ENCODE assay signal across 16 mouse cellular contexts in genomic region chr3:88453369-88453768, GRCm38 (mm10). TPM values are rescaled to one million over a fixed set of nuclear protein-coding genes. Genes with fewer than 3 reads are reported as not detected.
DNase-seq lines count a peak whose midpoint lies in the region; ATAC-seq lines count a peak whose summit lies in the region.
"Had no signal": no experiment of that assay in that cellular context is flagged by ENCODE, and none has a peak within 500 bp of the region (broad histone marks: within the 10 kb centered on the region; RNA-seq: fewer than 3 reads in every experiment).

No protein-coding gene starts in this region.

- 51% methylated on average over 8 of the region's 8 CpGs for whole genome bisulfite sequencing in kidney, embryonic 14.5 days

- ATAC-seq in activated CD4-positive, CD25-positive, alpha-beta regulatory T cell, adult 4 months, result peak; percentile 67
- ATAC-seq in erythroid progenitor cell, adult 5-6 weeks (replicated peaks; ENCODE audit: low FRiP score, poor library complexity, severe bottlenecking), result no peak
- no peak for ATAC-seq in kidney, embryonic 14.5 days (ENCODE audit: low FRiP score, low TSS enrichment)
- ATAC-seq: forebrain, embryonic 13.5 days; midbrain, embryonic 13.5 days had no signal

- H3K27me3 ChIP-seq in kidney, embryonic 14.5 days (ENCODE audit: control insufficient read depth, insufficient read depth, low read length), result no peaks in the 10 kb centered on the region
- H3K27me3 ChIP-seq: forebrain, embryonic 13.5 days; hindbrain, embryonic 15.5 days; midbrain, embryonic 13.5 days had no signal

- H3K9ac ChIP-seq in kidney, embryonic 14.5 days (ENCODE audit: low read depth, low read length), result no peak overlapping the region
- H3K9ac ChIP-seq: forebrain, embryonic 13.5 days; hindbrain, embryonic 15.5 days; midbrain, embryonic 13.5 days had no signal

- no peaks in the 10 kb centered on the region for H3K36me3 ChIP-seq in kidney, embryonic 14.5 days (ENCODE audit: control insufficient read depth, insufficient read depth, low read length)

- no peaks in the 10 kb centered on the region for H3K9me3 ChIP-seq in kidney, embryonic 14.5 days (ENCODE audit: control insufficient read depth, low read length)
- H3K9me3 ChIP-seq: forebrain, embryonic 13.5 days; hindbrain, embryonic 15.5 days; midbrain, embryonic 13.5 days had no signal

- no peak overlapping the region for H3K4me2 ChIP-seq in kidney, embryonic 14.5 days (replicated peaks; ENCODE audit: low read depth, low read length)
- H3K4me2 ChIP-seq: forebrain, embryonic 13.5 days; heart, embryonic 11.5 days; hindbrain, embryonic 15.5 days; liver, embryonic 11.5 days; midbrain, embryonic 13.5 days had no signal

- peak; percentile 44 to 47 for DNase-seq in spleen, postnatal 36 days (ENCODE audit: low spot score in 2 of 2)
- DNase-seq in spleen, postnatal 10 days (ENCODE audit: low spot score in 2 of 2), result no peak
- peak; percentile 29 to 51 for DNase-seq in natural killer cell, adult 2 months (ENCODE audit: low spot score in 2 of 2)
- DNase-seq in thymus, postnatal 4 days, result peak; percentile 59
- DNase-seq: heart, postnatal 36 days; kidney, adult 8-10 months; kidney, postnatal 4 days; lung, adult 2 months had no signal

- peaks cover 20% of the 10 kb centered on the region for H3K4me1 ChIP-seq in kidney, embryonic 14.5 days (ENCODE audit: control insufficient read depth, insufficient read depth, low read length)

- no peak overlapping the region for H3K27ac ChIP-seq in kidney, embryonic 14.5 days (ENCODE audit: low read depth, low read length)
- H3K27ac ChIP-seq: forebrain, embryonic 13.5 days; hindbrain, embryonic 15.5 days; midbrain, embryonic 13.5 days had no signal

- H3K4me3 ChIP-seq in kidney, embryonic 14.5 days (ENCODE audit: low read length), result no peak overlapping the region
- H3K4me3 ChIP-seq: forebrain, embryonic 13.5 days; hindbrain, embryonic 15.5 days; midbrain, embryonic 13.5 days had no signal

RNA-seq across cellular contexts. Expression of gene Sema4a, which starts 7.6 kb away (rescaled TPM):
- 10 to 100 TPM; 31.5 to 44.8 TPM for polyA plus RNA-seq in activated CD4-positive, CD25-positive, alpha-beta regulatory T cell, adult 4 months (2017; shearing (Covaris generic))
- total RNA-seq in erythroid progenitor cell, adult 5-6 weeks (2015; ENCODE audit: low replicate concordance), result 11.9 and 14.7 TPM in 2 replicates
- 4.5 and 15.1 TPM in 2 replicates for total RNA-seq in erythroid progenitor cell, adult 5-6 weeks (2017; ENCODE audit: low replicate concordance)
- polyA plus RNA-seq in kidney, embryonic 14.5 days (2014; fragmentation: Nextera tagmentation; extraction: Ambion mirVana), result 5.7 and 10.0 TPM in 2 replicates

RNA-seq across cellular contexts. Expression of gene Slc25a44, which starts 28.4 kb away (rescaled TPM):
- polyA plus RNA-seq in activated CD4-positive, CD25-positive, alpha-beta regulatory T cell, adult 4 months (2017; shearing (Covaris generic)), result 10 to 100 TPM; 12.8 to 16.7 TPM
- 34.0 and 35.3 TPM in 2 replicates for total RNA-seq in erythroid progenitor cell, adult 5-6 weeks (2015; ENCODE audit: low replicate concordance)
- 34.8 and 40.5 TPM in 2 replicates for total RNA-seq in erythroid progenitor cell, adult 5-6 weeks (2017; ENCODE audit: low replicate concordance)
- 13.1 and 19.4 TPM in 2 replicates for polyA plus RNA-seq in kidney, embryonic 14.5 days (2014; fragmentation: Nextera tagmentation; extraction: Ambion mirVana)

RNA-seq across cellular contexts. Expression of gene Pmf1, which starts 43.2 kb away (rescaled TPM):
- 10 to 100 TPM; 62.7 to 63.7 TPM for polyA plus RNA-seq in activated CD4-positive, CD25-positive, alpha-beta regulatory T cell, adult 4 months (2017; shearing (Covaris generic))
- total RNA-seq in erythroid progenitor cell, adult 5-6 weeks (2015; ENCODE audit: low replicate concordance), result 182 and 196 TPM in 2 replicates
- 100 and 121 TPM in 2 replicates for total RNA-seq in erythroid progenitor cell, adult 5-6 weeks (2017; ENCODE audit: low replicate concordance)
- polyA plus RNA-seq in kidney, embryonic 14.5 days (2014; fragmentation: Nextera tagmentation; extraction: Ambion mirVana), result 169 and 181 TPM in 2 replicates

RNA-seq across cellular contexts. Expression of gene Lmna, which starts 56.4 kb away (rescaled TPM):
- 1 to 10 TPM; 4.6 to 6.4 TPM for polyA plus RNA-seq in activated CD4-positive, CD25-positive, alpha-beta regulatory T cell, adult 4 months (2017; shearing (Covaris generic))
- total RNA-seq in erythroid progenitor cell, adult 5-6 weeks (2015; ENCODE audit: low replicate concordance), result 31.7 and 48.2 TPM in 2 replicates
- 182 and 260 TPM in 2 replicates for total RNA-seq in erythroid progenitor cell, adult 5-6 weeks (2017; ENCODE audit: low replicate concordance)
- polyA plus RNA-seq in kidney, embryonic 14.5 days (2014; fragmentation: Nextera tagmentation; extraction: Ambion mirVana), result 41.6 and 55.7 TPM in 2 replicates

Comparison
In these comparisons a context has a peak if more than half of its experiments do, and no peak if none do; other contexts are left out.
1. DNase-seq: peak in spleen, postnatal 36 days (2 of 2), natural killer cell, adult 2 months (2 of 2) and thymus, postnatal 4 days (single experiment); none in spleen, postnatal 10 days (0 of 2).